Mouse (Mus musculus): ENCODE measurements around the gene Gpatch2l. TPM values are rescaled to one million over a fixed set of nuclear protein-coding genes. Genes with fewer than 3 reads are reported as not detected.

The Gpatch2l gene
- polyA plus RNA-seq, 1 experiment from 2014 or later = 5.5 TPM

GRCm38 (mm10) chr12:86309902-86310301, 68.2 kb downstream of the Gpatch2l start:
- Histone ChIP-seq H3K9ac (ENCODE audit: low read depth, low read length) (no peak overlapping the region), H3K27ac (ENCODE audit: low read depth, low read length) (no peak overlapping the region), H3K4me1 (replicated peaks; ENCODE audit: control insufficient read depth, insufficient read depth, low read length) (no peaks in the 10 kb centered on the region), H3K9me3 (ENCODE audit: control insufficient read depth) (no peaks in the 10 kb centered on the region), H3K4me2 (replicated peaks; ENCODE audit: low read depth) (no peak overlapping the region), H3K27me3 (replicated peaks; ENCODE audit: control insufficient read depth, insufficient read depth, low read length) (no peaks in the 10 kb centered on the region), H3K36me3 (ENCODE audit: control insufficient read depth, insufficient read depth) (no peaks in the 10 kb centered on the region), H3K4me3 (ENCODE audit: low read depth, low read length) (no peak overlapping the region)
- WGBS = 78% methylated on average over 4 of the region's 4 CpGs
- ATAC-seq = no peak
- TF ChIP-seq CTCF (IDR thresholded peaks at IDR 0.05; ENCODE audit: low read depth) = no peak

- Histone ChIP-seq H3K27ac (ENCODE audit: low read depth, low read length) (no peak overlapping the region), H3K27me3 (replicated peaks; ENCODE audit: control insufficient read depth, insufficient read depth, low read length) (no peaks in the 10 kb centered on the region), H3K4me3 (ENCODE audit: low read depth, low read length) (no peak overlapping the region), H3K4me2 (replicated peaks; ENCODE audit: low read depth) (peak overlapping the region; percentile 45), H3K4me1 (replicated peaks; ENCODE audit: control insufficient read depth, insufficient read depth, low read length) (no peaks in the 10 kb centered on the region), H3K9ac (ENCODE audit: low read depth, low read length) (no peak overlapping the region), H3K36me3 (ENCODE audit: control insufficient read depth, insufficient read depth) (no peaks in the 10 kb centered on the region), H3K9me3 (ENCODE audit: control insufficient read depth) (no peaks in the 10 kb centered on the region)
- ATAC-seq = no peak
- no peak for TF ChIP-seq CTCF (IDR thresholded peaks at IDR 0.05; ENCODE audit: low read depth)
- WGBS = 12% methylated on average over 12 of the region's 12 CpGs
Measured at GRCm38 (mm10) chr12:86320629-86321028, 79.0 kb downstream of the Gpatch2l start.

GRCm38 (mm10) chr12:86324297-86324696, 82.6 kb downstream of the Gpatch2l start:
- TF ChIP-seq CTCF (IDR thresholded peaks at IDR 0.05; ENCODE audit: low read depth) = no peak
- WGBS = 29% methylated on average over 3 of the region's 3 CpGs
- no peaks in the 10 kb centered on the region for H3K27me3 ChIP-seq (replicated peaks; ENCODE audit: control insufficient read depth, insufficient read depth, low read length)
- H3K4me3 ChIP-seq (ENCODE audit: low read depth, low read length) = no peak overlapping the region
- no peak overlapping the region for H3K27ac ChIP-seq (ENCODE audit: low read depth, low read length)
- H3K9ac ChIP-seq (ENCODE audit: low read depth, low read length) = no peak overlapping the region
- H3K36me3 ChIP-seq (ENCODE audit: control insufficient read depth, insufficient read depth) = no peaks in the 10 kb centered on the region
- H3K9me3 ChIP-seq (ENCODE audit: control insufficient read depth) = no peaks in the 10 kb centered on the region
- ATAC-seq = no peak
- H3K4me2 ChIP-seq (replicated peaks; ENCODE audit: low read depth) = no peak overlapping the region
- no peaks in the 10 kb centered on the region for H3K4me1 ChIP-seq (replicated peaks; ENCODE audit: control insufficient read depth, insufficient read depth, low read length)

- Histone ChIP-seq H3K9me3 (ENCODE audit: control insufficient read depth) (no peaks in the 10 kb centered on the region), H3K36me3 (ENCODE audit: control insufficient read depth, insufficient read depth) (no peaks in the 10 kb centered on the region), H3K4me1 (replicated peaks; ENCODE audit: control insufficient read depth, insufficient read depth, low read length) (no peaks in the 10 kb centered on the region), H3K27ac (ENCODE audit: low read depth, low read length) (no peak overlapping the region), H3K9ac (ENCODE audit: low read depth, low read length) (no peak overlapping the region), H3K27me3 (replicated peaks; ENCODE audit: control insufficient read depth, insufficient read depth, low read length) (no peaks in the 10 kb centered on the region), H3K4me3 (ENCODE audit: low read depth, low read length) (no peak overlapping the region), H3K4me2 (replicated peaks; ENCODE audit: low read depth) (no peak overlapping the region)
- no peak for ATAC-seq
- no peak for TF ChIP-seq CTCF (IDR thresholded peaks at IDR 0.05; ENCODE audit: low read depth)
- WGBS = 46% methylated on average over 4 of the region's 4 CpGs
Measured at GRCm38 (mm10) chr12:86329813-86330212, 88.2 kb downstream of the Gpatch2l start.

- H3K9ac ChIP-seq (ENCODE audit: low read depth, low read length) = no peak overlapping the region
- no peak overlapping the region for H3K27ac ChIP-seq (ENCODE audit: low read depth, low read length)
- ATAC-seq = no peak
- no peaks in the 10 kb centered on the region for H3K27me3 ChIP-seq (replicated peaks; ENCODE audit: control insufficient read depth, insufficient read depth, low read length)
- no peak overlapping the region for H3K4me3 ChIP-seq (ENCODE audit: low read depth, low read length)
- 88% methylated on average over 9 of the region's 9 CpGs for WGBS
- no peak for TF ChIP-seq CTCF (IDR thresholded peaks at IDR 0.05; ENCODE audit: low read depth)
- no peak overlapping the region for H3K4me2 ChIP-seq (replicated peaks; ENCODE audit: low read depth)
- no peaks in the 10 kb centered on the region for H3K9me3 ChIP-seq (ENCODE audit: control insufficient read depth)
- H3K36me3 ChIP-seq (ENCODE audit: control insufficient read depth, insufficient read depth) = no peaks in the 10 kb centered on the region
- H3K4me1 ChIP-seq (replicated peaks; ENCODE audit: control insufficient read depth, insufficient read depth, low read length) = no peaks in the 10 kb centered on the region
Measured at GRCm38 (mm10) chr12:86330684-86331083, 89.0 kb downstream of the Gpatch2l start.

GRCm38 (mm10) chr12:86331248-86331647, 89.6 kb downstream of the Gpatch2l start:
- H3K4me1 ChIP-seq (replicated peaks; ENCODE audit: control insufficient read depth, insufficient read depth, low read length) = no peaks in the 10 kb centered on the region
- ATAC-seq = no peak
- no peak overlapping the region for H3K9ac ChIP-seq (ENCODE audit: low read depth, low read length)
- no peaks in the 10 kb centered on the region for H3K9me3 ChIP-seq (ENCODE audit: control insufficient read depth)
- no peaks in the 10 kb centered on the region for H3K27me3 ChIP-seq (replicated peaks; ENCODE audit: control insufficient read depth, insufficient read depth, low read length)
- TF ChIP-seq CTCF (IDR thresholded peaks at IDR 0.05; ENCODE audit: low read depth) = no peak
- WGBS = 78% methylated on average over 10 of the region's 10 CpGs
- H3K4me3 ChIP-seq (ENCODE audit: low read depth, low read length) = no peak overlapping the region
- H3K27ac ChIP-seq (ENCODE audit: low read depth, low read length) = no peak overlapping the region
- no peaks in the 10 kb centered on the region for H3K36me3 ChIP-seq (ENCODE audit: control insufficient read depth, insufficient read depth)
- H3K4me2 ChIP-seq (replicated peaks; ENCODE audit: low read depth) = no peak overlapping the region

- Histone ChIP-seq H3K4me2 (replicated peaks; ENCODE audit: low read depth) (no peak overlapping the region), H3K27me3 (replicated peaks; ENCODE audit: control insufficient read depth, insufficient read depth, low read length) (no peaks in the 10 kb centered on the region), H3K4me1 (replicated peaks; ENCODE audit: control insufficient read depth, insufficient read depth, low read length) (no peaks in the 10 kb centered on the region), H3K36me3 (ENCODE audit: control insufficient read depth, insufficient read depth) (no peaks in the 10 kb centered on the region), H3K9ac (ENCODE audit: low read depth, low read length) (no peak overlapping the region), H3K9me3 (ENCODE audit: control insufficient read depth) (no peaks in the 10 kb centered on the region), H3K27ac (ENCODE audit: low read depth, low read length) (no peak overlapping the region), H3K4me3 (ENCODE audit: low read depth, low read length) (no peak overlapping the region)
- peak; percentile 33; the same call in 1 of the 2 replicates for TF ChIP-seq CTCF (IDR thresholded peaks at IDR 0.05; ENCODE audit: low read depth)
- 92% methylated on average over 3 of the region's 3 CpGs for WGBS
- ATAC-seq = no peak
Measured at GRCm38 (mm10) chr12:86336209-86336608, 94.6 kb downstream of the Gpatch2l start.
